Mouse (Mus musculus) cerebellum, adult 2 months (tissue): Measurements from ENCODE around the gene Pdzd4.

Experiments used
- CTCF ChIP-seq: fragments of 200-500 bp; IDR thresholded peaks from 2 replicates; pipeline ENCODE4 v1.5.1; 2011; ENCODE audit warnings: low read depth, mild to moderate bottlenecking, control low read depth, low read length, moderate library complexity, borderline replicate concordance; ENCODE audit not compliant: insufficient read depth
- POLR2A ChIP-seq: fragments of 200-500 bp; IDR thresholded peaks from 2 replicates; pipeline ENCODE4 v1.6.1; 2011; ENCODE audit warnings: low read length, control low read depth, borderline replicate concordance; ENCODE audit not compliant: insufficient read depth

DNA sequence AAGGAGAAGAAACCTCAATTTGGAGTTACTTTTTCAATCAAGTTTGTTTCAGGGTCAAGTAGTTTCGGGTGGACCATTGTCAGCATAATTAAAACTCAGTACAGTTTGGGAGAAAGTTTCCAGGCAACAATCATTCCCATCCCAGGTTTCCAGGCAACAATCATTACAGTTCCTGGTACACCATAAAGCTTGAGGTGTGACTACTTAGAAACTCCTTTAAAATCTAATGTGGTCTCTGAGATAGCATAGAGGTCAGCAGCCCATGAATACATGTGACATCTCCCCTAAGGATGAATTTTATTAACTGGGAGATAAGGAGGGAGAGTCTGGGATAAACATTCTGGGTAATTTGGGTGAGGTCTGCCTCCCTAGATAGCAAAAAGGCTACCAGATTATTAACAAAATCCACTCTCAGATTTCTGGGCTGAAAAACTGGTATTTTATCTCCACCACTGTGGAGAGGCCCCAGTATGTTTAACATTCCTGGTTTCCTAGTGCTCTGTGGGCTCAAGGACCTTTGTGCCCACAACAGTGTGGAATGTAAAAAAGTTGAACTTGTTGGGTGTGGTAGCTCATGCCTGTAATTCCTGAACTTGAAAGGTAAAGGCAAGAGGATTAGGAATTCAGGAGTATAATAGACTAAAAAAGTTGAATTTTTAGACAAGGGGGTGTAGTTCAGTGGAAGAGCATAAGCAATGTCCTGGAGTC is 79.8 kb downstream of the Pdzd4 start:
- TF ChIP-seq CTCF (no peak), POLR2A (no peak)
